Mouse (Mus musculus) ES-E14 (cell line): Measurements from ENCODE around the gene Siae.

Experiments used
- CHD2 ChIP-seq: IDR thresholded peaks from 2 replicates; pipeline ENCODE4 v1.6.1; 2014; ENCODE audit warnings: mild to moderate bottlenecking, low read depth, low read length, inconsistent platforms
- HCFC1 ChIP-seq: IDR thresholded peaks from 2 replicates; pipeline ENCODE4 v1.6.1; 2012; ENCODE audit warnings: low read length, inconsistent platforms, borderline replicate concordance; ENCODE audit not compliant: insufficient read depth
- MAFK ChIP-seq: IDR thresholded peaks from 2 replicates; pipeline ENCODE4 v1.6.1; 2014; ENCODE audit warnings: mild to moderate bottlenecking, low read depth, low read length, inconsistent platforms; ENCODE audit not compliant: insufficient read depth
- ZC3H11A ChIP-seq: IDR thresholded peaks from 2 replicates; pipeline ENCODE4 v1.6.1; 2012; ENCODE audit warnings: low read depth, mild to moderate bottlenecking, inconsistent platforms, low read length, borderline replicate concordance
- ZNF384 ChIP-seq: IDR thresholded peaks from 2 replicates; pipeline ENCODE4 v1.6.1; 2012; ENCODE audit warnings: low read depth, low read length, inconsistent platforms

DNA sequence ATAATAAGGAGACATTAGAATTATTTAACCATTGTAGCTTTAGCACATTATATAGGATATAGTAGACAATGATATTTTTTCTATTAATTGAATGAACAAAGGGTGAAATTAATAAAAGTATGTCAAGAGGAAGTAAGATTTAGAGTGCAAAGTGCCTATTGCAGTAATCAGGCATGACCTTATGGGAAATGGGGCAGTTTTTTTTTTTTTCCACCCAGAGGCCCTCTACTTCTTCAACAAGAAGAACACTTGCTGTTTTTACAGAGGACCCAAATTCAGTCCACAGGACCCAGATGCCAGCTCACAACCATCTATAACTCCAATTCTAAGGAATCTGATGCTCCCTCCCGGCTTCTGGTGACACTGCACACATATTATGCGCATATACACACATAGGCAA is 5.1 kb downstream of the Siae start:
- TF ChIP-seq CHD2 (no peak), MAFK (no peak), HCFC1 (no peak), ZC3H11A (no peak), ZNF384 (no peak)
